Mouse (Mus musculus) CD8-positive naive resting alpha-beta T cell, adult 2 months (primary cell): Measurements from ENCODE around the gene Nmur1.
A peak's percentile ranks its signal among the peaks of the same experiment; 100 is the strongest.

Experiments
- DNase-seq, 2 experiments: peaks; one replicate each; pipeline ENCODE4 v3.0.0; 2022; ENCODE audit warnings: low read depth in 2 of 2, low spot score in 2 of 2

Gene Nmur1

GRCm38 (mm10) chr1:86426128-86426527 is at the start of gene Nmur1, which contains the start of gene Tex44:
Nmur1 (minus strand) TSS chr1:86426228.
Tex44 (plus strand) TSS chr1:86426329.
- DNase-seq = no peak

DNA sequence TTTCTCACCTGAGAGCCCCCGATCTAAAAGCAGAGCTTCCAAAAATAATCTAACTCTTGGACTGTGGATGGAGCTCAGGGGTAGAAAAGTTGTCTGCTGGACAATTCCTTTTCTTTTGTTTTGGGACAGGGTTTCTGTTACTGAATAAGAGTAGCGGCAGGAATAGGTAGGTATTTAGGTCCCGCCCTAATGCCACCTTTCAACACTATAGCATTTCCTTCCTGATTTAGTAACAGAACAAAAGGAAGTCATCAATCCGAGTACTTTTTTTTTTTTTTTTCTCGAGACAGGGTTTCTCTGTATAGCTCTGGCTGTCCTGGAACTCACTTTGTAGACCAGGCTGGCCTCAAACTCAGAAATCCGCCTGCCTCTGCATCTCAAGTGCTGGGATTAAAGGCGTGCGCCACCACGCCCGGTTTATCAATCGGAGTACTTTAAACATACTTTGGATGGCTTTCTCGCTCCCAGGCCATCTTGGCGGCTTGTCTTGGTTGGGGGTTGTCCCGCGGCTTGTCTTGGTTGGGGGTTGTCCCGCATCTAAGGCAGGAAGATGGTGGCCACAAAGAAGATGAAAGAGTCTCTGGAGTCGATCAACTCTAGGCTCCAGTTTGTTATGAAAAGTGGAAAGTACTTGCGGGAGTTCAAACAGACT is 47.2 kb upstream of the Nmur1 start:
- no peak for DNase-seq

- no peak for DNase-seq
Observed at GRCm38 (mm10) chr1:86472197-86472952, 46.3 kb upstream of the Nmur1 start.

- DNase-seq = peak in 1 of 2 experiments; percentile 43
Observed at GRCm38 (mm10) chr1:86471504-86471961, 45.5 kb upstream of the Nmur1 start.

DNA sequence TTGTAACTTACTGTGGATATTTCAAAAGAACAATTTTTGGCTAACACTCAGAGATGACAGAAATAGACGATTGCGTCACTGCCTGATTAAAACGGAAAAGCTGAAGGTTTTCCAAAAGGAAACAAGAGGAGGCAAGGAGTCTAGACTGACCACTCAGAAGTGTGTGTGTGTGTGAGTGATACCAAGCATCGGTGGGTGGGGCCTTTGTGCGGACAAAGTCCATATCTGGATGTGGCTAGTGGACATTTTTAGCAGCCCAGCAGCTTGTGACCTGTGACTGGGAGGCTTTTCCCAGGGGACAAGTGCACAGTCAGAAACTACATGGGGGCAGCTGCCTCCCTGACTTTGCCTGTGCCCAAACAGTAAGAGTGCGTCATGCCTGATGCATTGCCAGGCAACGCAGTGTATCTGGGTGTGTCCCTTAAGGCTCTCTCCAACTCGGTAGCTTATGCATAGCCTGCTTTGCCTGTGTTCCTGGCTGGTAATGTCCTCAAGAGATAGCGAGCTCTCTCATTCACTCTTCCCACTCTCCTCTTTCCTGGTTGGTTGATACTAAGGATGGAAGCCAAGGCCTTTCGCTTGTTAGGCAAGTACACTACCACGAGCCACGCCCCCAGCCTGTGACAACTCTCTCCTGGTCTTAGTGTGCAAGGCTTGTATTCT is 44.6 kb upstream of the Nmur1 start:
- no peak for DNase-seq

GRCm38 (mm10) chr1:86469876-86470275 is 43.8 kb upstream of the Nmur1 start:
- no peak for DNase-seq

DNA sequence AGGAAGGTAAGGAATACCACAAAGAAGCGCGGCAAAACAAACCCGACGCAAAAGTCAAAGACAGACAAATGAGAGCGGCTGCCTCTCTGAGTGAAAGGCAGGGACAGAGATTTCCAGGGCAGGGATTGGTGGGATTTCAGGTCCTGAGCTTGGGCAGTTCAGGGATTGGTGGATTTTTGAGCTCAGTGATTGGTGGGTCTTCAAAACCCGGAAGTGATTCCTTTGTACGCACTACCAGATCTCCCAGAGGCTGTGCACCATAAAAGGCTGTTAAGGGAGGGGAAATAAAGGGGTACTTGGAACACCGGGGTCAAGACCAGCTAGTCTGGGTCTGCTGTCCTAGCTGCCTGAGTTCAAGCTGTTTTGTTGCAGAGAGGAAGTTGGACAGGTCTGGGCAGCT is 41.4 kb upstream of the Nmur1 start:
- no peak for DNase-seq

- DNase-seq = no peak
Observed at GRCm38 (mm10) chr1:86464875-86465224, 38.8 kb upstream of the Nmur1 start.

GRCm38 (mm10) chr1:86464223-86464874 is 38.3 kb upstream of the Nmur1 start:
- no peak for DNase-seq

DNA sequence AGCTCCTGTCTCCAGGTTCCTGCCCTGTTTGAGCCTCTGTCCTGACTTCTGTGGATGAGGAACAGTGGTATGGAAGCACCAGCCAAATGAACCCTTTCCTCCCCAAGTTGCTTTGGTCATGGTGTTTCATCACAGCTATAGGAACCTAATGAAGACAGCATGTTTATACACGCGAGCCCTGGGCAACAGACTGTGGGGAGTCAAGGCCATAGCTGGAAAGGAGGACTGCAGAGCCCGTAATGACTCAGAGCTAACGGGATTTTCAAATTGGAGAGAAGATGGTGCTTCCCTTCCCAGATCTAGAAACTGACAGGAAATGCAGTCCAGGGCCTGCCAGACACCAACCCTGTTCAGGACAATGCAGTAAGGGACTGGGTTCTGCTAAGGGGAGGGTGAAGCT is 33.3 kb upstream of the Nmur1 start:
- DNase-seq = no peak

GRCm38 (mm10) chr1:86456892-86457581 is 31.0 kb upstream of the Nmur1 start:
- no peak for DNase-seq

DNA sequence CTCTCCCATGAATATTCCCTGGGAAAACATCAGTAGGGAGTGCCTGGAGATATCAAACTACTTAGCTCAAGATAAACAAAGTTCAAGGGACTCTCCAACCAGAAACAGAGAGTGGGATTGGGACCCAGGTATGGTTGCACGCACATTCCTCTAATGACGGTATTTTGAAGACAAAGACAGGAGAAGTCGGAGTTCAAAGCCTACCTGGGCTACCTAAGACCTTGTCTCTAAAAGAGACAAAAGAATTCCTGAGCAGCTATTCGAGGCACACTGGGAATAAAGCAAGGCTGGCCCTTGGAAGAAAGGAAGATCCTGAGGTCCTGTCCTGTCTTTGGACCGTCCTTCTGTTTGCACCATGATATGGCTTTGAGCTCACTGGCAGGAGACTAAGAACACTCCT is 26.7 kb upstream of the Nmur1 start:
- no peak for DNase-seq

DNA sequence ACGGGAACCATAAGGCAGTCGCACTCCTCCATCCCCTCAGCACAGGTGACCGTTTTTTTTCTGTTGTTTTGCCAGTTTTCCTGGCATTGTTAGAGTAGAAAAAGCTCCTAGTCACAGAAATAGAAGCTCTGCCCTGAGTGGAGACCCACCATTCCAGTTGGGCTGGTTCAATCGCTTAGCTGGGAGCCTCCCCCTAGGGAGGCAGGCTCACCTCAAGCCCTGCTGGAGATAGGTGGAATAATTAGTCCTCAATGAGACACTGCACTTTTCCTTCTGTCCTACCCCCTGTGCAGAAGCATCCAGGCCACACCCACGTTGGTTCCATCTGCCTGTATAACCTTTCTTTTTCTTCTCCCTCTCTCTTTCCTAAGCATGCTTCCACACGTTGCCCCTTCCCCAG is 23.9 kb upstream of the Nmur1 start:
- no peak for DNase-seq

DNA sequence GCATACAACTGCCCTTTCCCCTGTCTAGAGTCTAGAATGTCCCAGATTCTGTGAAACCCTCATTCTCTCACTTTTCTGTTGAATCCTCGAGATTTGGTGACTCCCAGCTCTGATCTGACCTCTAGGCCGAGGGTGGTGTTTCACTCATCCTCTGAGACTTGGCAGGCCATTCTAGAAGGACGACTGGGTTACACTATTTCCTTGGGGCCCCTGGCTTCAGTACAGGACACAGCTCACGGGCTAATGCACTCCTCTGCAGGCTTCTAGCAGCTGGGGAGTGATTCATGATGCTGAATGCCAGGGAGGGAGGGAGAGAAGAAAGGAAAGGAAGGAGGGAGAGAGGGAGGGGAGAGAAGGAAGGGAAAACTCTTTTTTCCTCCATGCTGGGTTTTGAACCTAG is 22.2 kb upstream of the Nmur1 start:
- DNase-seq = no peak

DNA sequence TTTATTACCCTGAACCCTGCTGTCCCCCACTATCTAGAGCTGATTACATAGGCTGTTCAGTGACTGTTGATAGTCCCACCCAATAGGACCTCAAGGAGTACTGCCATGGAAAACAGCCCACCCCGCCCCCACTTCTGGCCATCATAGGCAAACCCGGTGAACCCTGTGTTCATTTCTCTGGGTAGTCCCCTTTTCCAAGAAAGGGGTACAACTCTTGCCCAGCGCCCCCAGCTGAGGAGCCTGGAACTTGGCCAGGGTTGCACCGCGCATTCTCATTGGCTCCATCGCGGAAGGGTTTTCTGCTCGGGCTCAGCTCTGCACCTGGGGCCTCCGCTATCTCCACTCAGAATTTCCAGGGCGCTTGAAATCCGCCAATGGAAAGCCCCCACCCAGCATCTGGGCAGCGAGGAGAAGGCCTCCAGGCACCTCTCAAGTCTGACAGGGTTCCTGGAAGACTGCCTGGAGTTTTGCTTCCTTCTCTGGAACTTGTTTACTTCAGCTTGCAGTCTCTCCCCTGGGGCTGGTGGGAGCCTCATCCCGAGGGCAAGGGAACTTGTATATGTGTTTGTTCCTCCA is 21.7 kb upstream of the Nmur1 start:
- DNase-seq = no peak

GRCm38 (mm10) chr1:86443386-86444172 is 17.6 kb upstream of the Nmur1 start:
- no peak for DNase-seq

DNA sequence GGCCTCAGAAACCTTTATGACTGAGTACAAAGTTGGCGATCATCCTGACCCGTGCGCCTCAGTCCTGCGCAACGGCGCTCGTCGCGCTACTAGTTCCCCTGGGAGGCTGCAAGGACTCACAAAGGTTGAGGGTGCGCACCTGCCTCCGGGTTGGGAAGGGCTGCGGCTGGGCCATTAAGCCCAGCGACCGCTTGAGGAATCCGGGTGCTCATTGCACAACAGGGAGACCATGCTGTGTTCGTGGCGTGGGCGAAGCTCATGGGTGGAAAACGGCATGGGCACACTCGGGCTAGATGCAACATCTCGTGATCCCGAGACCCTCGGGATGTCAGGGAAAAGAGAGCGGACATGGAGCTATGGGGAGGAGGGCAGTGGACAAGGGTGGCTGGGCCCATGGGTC is 16.8 kb upstream of the Nmur1 start:
- DNase-seq = no peak

DNA sequence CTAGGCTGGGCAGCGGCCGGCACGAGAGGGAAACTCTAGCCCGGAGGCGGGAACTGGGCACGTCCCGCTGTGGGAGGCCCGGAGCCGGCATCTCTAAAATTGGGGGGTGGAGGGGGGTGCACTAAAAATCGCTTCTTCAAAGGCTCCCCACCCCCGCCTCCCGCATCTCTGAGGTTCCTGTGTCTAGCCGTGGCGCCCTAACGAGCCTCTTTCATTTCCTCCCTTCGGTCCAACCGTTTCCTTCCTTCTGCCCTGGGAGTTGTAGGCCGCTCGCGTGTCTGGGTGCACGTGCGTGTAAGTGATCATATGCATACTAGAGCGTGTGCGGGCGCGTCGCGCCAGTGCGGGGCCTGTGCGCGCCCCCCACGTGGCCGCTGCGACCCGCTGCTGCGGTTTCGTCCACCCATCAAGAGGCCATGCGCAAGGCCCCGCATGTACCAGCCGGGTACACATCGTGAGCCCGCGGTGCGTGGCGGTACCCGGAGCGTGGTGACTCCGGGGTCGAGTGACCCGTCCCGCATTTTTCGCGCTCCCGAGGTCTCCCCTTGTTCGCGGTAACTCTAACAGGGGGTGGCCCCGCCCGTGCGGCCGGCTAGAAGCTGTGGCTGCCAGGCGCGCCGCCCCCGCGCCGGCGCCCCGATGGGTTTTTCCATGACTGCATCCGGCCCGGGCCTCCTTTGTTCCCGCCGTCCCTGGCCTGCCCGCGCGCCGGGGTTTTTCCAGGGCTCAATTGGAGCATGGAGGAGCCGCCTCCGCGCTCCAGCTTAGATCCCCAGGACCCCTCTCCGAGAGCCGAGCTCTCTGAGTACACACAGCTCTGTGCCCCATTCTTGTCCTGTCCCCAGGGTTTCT is 16.2 kb upstream of the Nmur1 start:
- DNase-seq = peak; percentile 56 to 57

GRCm38 (mm10) chr1:86441724-86441979 is 15.6 kb upstream of the Nmur1 start:
- no peak for DNase-seq
